Mouse (Mus musculus): ENCODE measurements around the gene Dusp10. TPM values are rescaled to one million over a fixed set of nuclear protein-coding genes. Genes with fewer than 3 reads are reported as not detected.

Gene Dusp10
- total RNA-seq, 1 experiment, result 5.4 TPM

- in situ Hi-C loops (cut with MboI; ENCODE audit: low sequenced_read_pairs in 2 of 2, unreplicated experiment in 2 of 2), result no loop called here
- TF ChIP-seq HCFC1 (IDR thresholded peaks at IDR 0.05; ENCODE audit: borderline replicate concordance, insufficient read depth, low read length) (no peak), ZNF384 (IDR thresholded peaks at IDR 0.05; ENCODE audit: low read depth, low read length) (no peak), MAFK (IDR thresholded peaks at IDR 0.05; ENCODE audit: insufficient read depth, low read depth, low read length) (no peak), ZC3H11A (IDR thresholded peaks at IDR 0.05; ENCODE audit: borderline replicate concordance, low read depth, low read length) (no peak), CHD2 (IDR thresholded peaks at IDR 0.05; ENCODE audit: low read depth, low read length) (no peak)
- no peaks in the 10 kb centered on the region for H3K9me3 ChIP-seq (ENCODE audit: control insufficient read depth, insufficient read depth, low read depth, low read length)
- H3K27ac ChIP-seq (ENCODE audit: insufficient read depth, low read depth, low read length, poor library complexity, severe bottlenecking), result no peak overlapping the region
- no peaks in the 10 kb centered on the region for H3K4me1 ChIP-seq (ENCODE audit: control insufficient read depth in 2 of 2, insufficient read depth in 2 of 2, low read length in 2 of 2, poor library complexity in 1 of 2)
- no peak for DNase-seq (ENCODE audit: low read depth, low spot score)
- no peaks in the 10 kb centered on the region for H3K36me3 ChIP-seq (ENCODE audit: control insufficient read depth, insufficient read depth, low read length, poor library complexity, severe bottlenecking)
- H3K4me3 ChIP-seq (ENCODE audit: insufficient read depth in 1 of 2, low read depth in 1 of 2, low read length in 2 of 2, poor library complexity in 1 of 2, severe bottlenecking in 1 of 2), result no peak overlapping the region
- no peak overlapping the region for H3K9ac ChIP-seq (ENCODE audit: insufficient read depth, low read depth, low read length, poor library complexity, severe bottlenecking)
Observed at GRCm38 (mm10) chr1:183987711-183988245, 25.3 kb upstream of the Dusp10 start.

GRCm38 (mm10) chr1:183991921-183992320 is 21.2 kb upstream of the Dusp10 start:
- Histone ChIP-seq H3K9ac (ENCODE audit: insufficient read depth, low read depth, low read length, poor library complexity, severe bottlenecking) (no peak overlapping the region), H3K27ac (ENCODE audit: insufficient read depth, low read depth, low read length, poor library complexity, severe bottlenecking) (no peak overlapping the region), H3K36me3 (ENCODE audit: control insufficient read depth, insufficient read depth, low read length, poor library complexity, severe bottlenecking) (no peaks in the 10 kb centered on the region), H3K4me3 (ENCODE audit: insufficient read depth in 1 of 2, low read depth in 1 of 2, low read length in 2 of 2, poor library complexity in 1 of 2, severe bottlenecking in 1 of 2) (no peak overlapping the region), H3K9me3 (ENCODE audit: control insufficient read depth, insufficient read depth, low read depth, low read length) (no peaks in the 10 kb centered on the region), H3K4me1 (ENCODE audit: control insufficient read depth in 2 of 2, insufficient read depth in 2 of 2, low read length in 2 of 2, poor library complexity in 1 of 2) (no peaks in the 10 kb centered on the region)
- DNase-seq (ENCODE audit: low read depth, low spot score), result no peak
- in situ Hi-C loops (cut with MboI; ENCODE audit: low sequenced_read_pairs in 2 of 2, unreplicated experiment in 2 of 2), result no loop called here
- TF ChIP-seq CHD2 (IDR thresholded peaks at IDR 0.05; ENCODE audit: low read depth, low read length), result no peak
- no peak for TF ChIP-seq MAFK (IDR thresholded peaks at IDR 0.05; ENCODE audit: insufficient read depth, low read depth, low read length)
- TF ChIP-seq ZNF384 (IDR thresholded peaks at IDR 0.05; ENCODE audit: low read depth, low read length), result no peak
- TF ChIP-seq HCFC1 (IDR thresholded peaks at IDR 0.05; ENCODE audit: borderline replicate concordance, insufficient read depth, low read length), result no peak
- no peak for TF ChIP-seq ZC3H11A (IDR thresholded peaks at IDR 0.05; ENCODE audit: borderline replicate concordance, low read depth, low read length)

GRCm38 (mm10) chr1:183997207-183997606 is 15.9 kb upstream of the Dusp10 start:
- Histone ChIP-seq H3K4me3 (ENCODE audit: insufficient read depth in 1 of 2, low read depth in 1 of 2, low read length in 2 of 2, poor library complexity in 1 of 2, severe bottlenecking in 1 of 2) (no peak overlapping the region), H3K4me1 (ENCODE audit: control insufficient read depth in 2 of 2, insufficient read depth in 2 of 2, low read length in 2 of 2, poor library complexity in 1 of 2) (no peaks in the 10 kb centered on the region), H3K9ac (ENCODE audit: insufficient read depth, low read depth, low read length, poor library complexity, severe bottlenecking) (no peak overlapping the region), H3K36me3 (ENCODE audit: control insufficient read depth, insufficient read depth, low read length, poor library complexity, severe bottlenecking) (no peaks in the 10 kb centered on the region), H3K27ac (ENCODE audit: insufficient read depth, low read depth, low read length, poor library complexity, severe bottlenecking) (no peak overlapping the region), H3K9me3 (ENCODE audit: control insufficient read depth, insufficient read depth, low read depth, low read length) (no peaks in the 10 kb centered on the region)
- DNase-seq (ENCODE audit: low read depth, low spot score), result no peak
- no peak for TF ChIP-seq MAFK (IDR thresholded peaks at IDR 0.05; ENCODE audit: insufficient read depth, low read depth, low read length)
- in situ Hi-C loops (cut with MboI; ENCODE audit: low sequenced_read_pairs in 2 of 2, unreplicated experiment in 2 of 2), result no loop called here

GRCm38 (mm10) chr1:184002470-184002869 is 10.6 kb upstream of the Dusp10 start:
- Histone ChIP-seq H3K4me1 (ENCODE audit: control insufficient read depth in 2 of 2, insufficient read depth in 2 of 2, low read length in 2 of 2, poor library complexity in 1 of 2) (no peaks in the 10 kb centered on the region), H3K9ac (ENCODE audit: insufficient read depth, low read depth, low read length, poor library complexity, severe bottlenecking) (no peak overlapping the region), H3K36me3 (ENCODE audit: control insufficient read depth, insufficient read depth, low read length, poor library complexity, severe bottlenecking) (no peaks in the 10 kb centered on the region), H3K27ac (ENCODE audit: insufficient read depth, low read depth, low read length, poor library complexity, severe bottlenecking) (no peak overlapping the region), H3K4me3 (ENCODE audit: insufficient read depth in 1 of 2, low read depth in 1 of 2, low read length in 2 of 2, poor library complexity in 1 of 2, severe bottlenecking in 1 of 2) (no peak overlapping the region), H3K9me3 (ENCODE audit: control insufficient read depth, insufficient read depth, low read depth, low read length) (no peaks in the 10 kb centered on the region)
- DNase-seq (ENCODE audit: low read depth, low spot score), result no peak
- TF ChIP-seq MAFK (IDR thresholded peaks at IDR 0.05; ENCODE audit: insufficient read depth, low read depth, low read length) (no peak), HCFC1 (IDR thresholded peaks at IDR 0.05; ENCODE audit: borderline replicate concordance, insufficient read depth, low read length) (no peak), ZNF384 (IDR thresholded peaks at IDR 0.05; ENCODE audit: low read depth, low read length) (no peak), CHD2 (IDR thresholded peaks at IDR 0.05; ENCODE audit: low read depth, low read length) (no peak), ZC3H11A (IDR thresholded peaks at IDR 0.05; ENCODE audit: borderline replicate concordance, low read depth, low read length) (no peak)
- in situ Hi-C loops (cut with MboI; ENCODE audit: low sequenced_read_pairs in 2 of 2, unreplicated experiment in 2 of 2), result no loop called here

GRCm38 (mm10) chr1:184004311-184004710 is 8.8 kb upstream of the Dusp10 start:
- Histone ChIP-seq H3K4me1 (ENCODE audit: control insufficient read depth in 2 of 2, insufficient read depth in 2 of 2, low read length in 2 of 2, poor library complexity in 1 of 2) (no peaks in the 10 kb centered on the region), H3K9me3 (ENCODE audit: control insufficient read depth, insufficient read depth, low read depth, low read length) (no peaks in the 10 kb centered on the region), H3K4me3 (ENCODE audit: insufficient read depth in 1 of 2, low read depth in 1 of 2, low read length in 2 of 2, poor library complexity in 1 of 2, severe bottlenecking in 1 of 2) (no peak overlapping the region), H3K9ac (ENCODE audit: insufficient read depth, low read depth, low read length, poor library complexity, severe bottlenecking) (no peak overlapping the region), H3K36me3 (ENCODE audit: control insufficient read depth, insufficient read depth, low read length, poor library complexity, severe bottlenecking) (no peaks in the 10 kb centered on the region), H3K27ac (ENCODE audit: insufficient read depth, low read depth, low read length, poor library complexity, severe bottlenecking) (no peak overlapping the region)
- no peak for DNase-seq (ENCODE audit: low read depth, low spot score)
- in situ Hi-C loops (cut with MboI; ENCODE audit: low sequenced_read_pairs in 2 of 2, unreplicated experiment in 2 of 2), result no loop called here
- TF ChIP-seq MAFK (IDR thresholded peaks at IDR 0.05; ENCODE audit: insufficient read depth, low read depth, low read length) (no peak), CHD2 (IDR thresholded peaks at IDR 0.05; ENCODE audit: low read depth, low read length) (no peak), HCFC1 (IDR thresholded peaks at IDR 0.05; ENCODE audit: borderline replicate concordance, insufficient read depth, low read length) (no peak), ZNF384 (IDR thresholded peaks at IDR 0.05; ENCODE audit: low read depth, low read length) (no peak), ZC3H11A (IDR thresholded peaks at IDR 0.05; ENCODE audit: borderline replicate concordance, low read depth, low read length) (no peak)
